Mouse (Mus musculus): ENCODE results near the gene Srpr.

Gene Srpr

DNA sequence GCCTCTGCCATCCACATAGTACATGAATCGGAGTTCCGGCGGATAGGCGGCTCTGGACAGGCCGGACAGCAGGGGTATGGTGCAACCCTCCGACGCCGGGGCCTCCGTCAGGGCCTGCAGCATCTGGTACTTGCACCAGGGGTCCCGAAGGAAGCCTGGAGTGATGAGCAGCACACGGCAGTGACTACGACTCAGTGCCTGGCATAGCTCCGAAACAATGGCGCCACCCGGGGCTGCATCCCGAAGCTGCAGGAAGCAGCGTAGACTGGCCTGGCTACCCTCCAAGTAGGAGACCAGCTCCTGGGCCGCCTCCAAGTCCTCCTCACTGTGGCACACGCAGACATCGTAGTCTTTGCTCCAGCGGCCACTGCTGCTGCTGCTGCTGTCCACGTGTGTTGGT lies 11.3 kb upstream of the Srpr start:
- DNase-seq (ENCODE audit: low read depth): no peak

DNA sequence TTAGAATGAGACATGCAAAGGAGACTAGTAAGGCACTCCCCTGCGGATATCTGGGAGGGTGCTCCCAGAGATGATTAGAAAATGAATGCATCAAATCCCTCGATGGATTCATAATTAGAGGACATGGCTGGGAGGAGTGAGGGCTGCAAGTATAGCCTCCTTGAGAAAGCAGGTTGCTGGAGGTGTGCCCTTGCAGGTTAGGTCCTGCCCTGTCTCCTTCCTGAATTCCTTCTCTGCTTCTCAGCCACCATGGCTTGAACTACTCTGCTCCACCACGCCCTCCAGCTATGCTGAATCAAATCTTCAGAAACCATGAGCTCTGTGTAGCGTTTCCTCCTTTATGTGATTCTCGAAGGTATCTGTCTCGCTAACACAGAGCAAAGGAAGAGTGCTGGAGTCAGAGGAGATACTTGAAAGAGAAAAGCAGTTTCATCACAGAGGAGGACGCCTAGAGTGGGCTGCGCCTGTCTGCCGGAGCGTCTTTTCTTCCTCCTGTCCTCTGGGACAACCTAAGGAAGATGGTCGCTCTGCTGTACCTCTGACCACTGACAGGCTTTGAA lies 6.9 kb upstream of the Srpr start:
- no peak for DNase-seq (ENCODE audit: low read depth)

DNA sequence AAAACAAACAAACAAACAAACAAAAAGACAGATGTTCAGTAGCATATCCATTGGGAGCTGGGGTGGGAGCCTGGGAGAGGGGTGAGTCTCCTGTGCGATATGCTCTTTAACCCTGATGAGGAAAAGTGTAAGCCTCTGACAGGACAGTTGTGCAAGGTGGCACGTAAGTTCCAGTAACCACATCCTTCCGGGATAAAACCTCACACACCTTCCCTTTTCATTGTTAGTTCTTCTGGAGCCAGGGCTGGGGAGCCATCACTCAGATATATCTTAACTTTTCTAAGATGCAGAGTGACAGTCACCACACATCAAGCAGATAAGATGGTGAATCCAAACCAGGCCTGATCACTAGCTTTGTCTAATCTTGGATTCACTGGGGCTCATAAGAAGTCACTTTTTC lies 5.9 kb upstream of the Srpr start:
- DNase-seq (ENCODE audit: low read depth): peak; percentile 44

DNA sequence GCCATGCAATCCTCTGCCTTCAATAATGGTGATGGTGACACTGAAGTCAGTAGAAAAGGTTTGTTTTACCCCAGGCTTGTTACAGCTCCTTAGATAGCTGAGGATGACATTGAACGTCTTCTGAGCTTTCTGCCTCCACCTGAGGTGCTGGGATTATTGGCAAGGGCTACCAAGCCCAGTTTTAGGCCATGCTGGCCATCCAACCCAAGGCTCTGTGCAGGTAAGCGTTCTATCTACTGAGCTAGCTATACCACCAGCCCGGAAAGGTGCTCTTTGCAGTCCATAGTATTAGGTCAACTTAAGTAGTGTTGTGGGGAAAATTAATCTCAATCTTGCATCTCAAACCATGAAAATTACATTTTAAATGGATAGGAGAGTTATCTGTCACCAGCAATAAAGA lies 2.4 kb upstream of the Srpr start:
- DNase-seq (ENCODE audit: low read depth): no peak

DNA sequence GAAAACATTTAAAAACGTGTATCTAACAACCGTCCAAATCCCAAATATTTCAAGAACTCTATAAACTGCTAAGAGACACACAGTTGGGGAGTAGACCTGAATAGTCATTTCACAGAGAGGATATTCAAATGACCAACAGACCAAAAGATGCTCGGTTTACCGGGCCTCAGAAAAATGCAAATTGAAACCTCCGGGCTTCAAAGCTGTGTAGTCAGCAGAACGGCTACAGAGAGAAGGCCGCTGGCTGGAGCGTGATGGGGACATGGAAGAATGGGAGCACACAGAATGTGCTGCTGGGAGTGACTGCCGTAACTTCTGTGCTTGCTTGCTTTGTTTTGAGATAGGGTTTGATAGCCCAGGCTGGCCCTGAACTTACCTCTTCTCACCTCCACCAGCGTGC lies 1.6 kb upstream of the Srpr start:
- no peak for DNase-seq (ENCODE audit: low read depth)

DNA sequence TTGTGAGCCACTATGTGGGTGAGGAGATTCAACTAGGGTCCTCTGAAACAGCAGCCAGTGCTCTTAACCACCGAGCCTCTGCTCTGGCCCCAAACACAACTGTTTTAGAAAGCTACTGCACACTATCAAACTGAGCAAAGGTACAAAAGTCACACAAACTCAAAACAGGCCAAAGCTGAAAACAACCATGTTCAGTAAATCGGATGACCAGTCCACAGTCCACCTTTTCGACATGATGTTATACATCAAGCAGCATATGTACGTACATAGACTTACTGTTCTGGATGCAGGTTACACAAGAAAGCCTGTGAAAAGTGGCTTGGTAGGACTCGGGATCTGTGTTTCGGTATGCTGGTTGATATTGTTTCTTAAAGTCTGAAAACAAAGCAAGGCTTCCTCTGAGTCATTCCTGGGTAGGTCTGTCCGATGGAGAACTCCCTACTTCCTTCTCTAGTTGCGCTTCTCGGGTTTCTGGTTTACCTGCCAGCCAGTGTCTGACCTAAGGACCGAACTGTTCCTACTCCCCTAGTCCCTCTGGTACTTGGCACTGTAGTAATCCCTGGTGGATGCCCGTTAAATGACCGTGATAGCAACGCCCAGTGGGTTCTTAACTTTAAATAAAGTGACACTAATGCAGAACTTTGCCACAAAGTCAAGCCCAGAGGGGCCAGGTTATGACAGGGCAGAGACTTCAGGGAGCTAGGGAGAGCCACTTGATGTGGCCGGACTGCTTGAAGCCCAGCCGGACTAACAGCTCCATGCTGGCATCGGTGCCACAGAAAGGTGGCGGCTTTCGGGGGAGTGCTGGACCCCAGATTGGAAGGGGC lies 817 bp upstream of the Srpr start:
- peak; percentile 58 for DNase-seq (ENCODE audit: low read depth)

DNA sequence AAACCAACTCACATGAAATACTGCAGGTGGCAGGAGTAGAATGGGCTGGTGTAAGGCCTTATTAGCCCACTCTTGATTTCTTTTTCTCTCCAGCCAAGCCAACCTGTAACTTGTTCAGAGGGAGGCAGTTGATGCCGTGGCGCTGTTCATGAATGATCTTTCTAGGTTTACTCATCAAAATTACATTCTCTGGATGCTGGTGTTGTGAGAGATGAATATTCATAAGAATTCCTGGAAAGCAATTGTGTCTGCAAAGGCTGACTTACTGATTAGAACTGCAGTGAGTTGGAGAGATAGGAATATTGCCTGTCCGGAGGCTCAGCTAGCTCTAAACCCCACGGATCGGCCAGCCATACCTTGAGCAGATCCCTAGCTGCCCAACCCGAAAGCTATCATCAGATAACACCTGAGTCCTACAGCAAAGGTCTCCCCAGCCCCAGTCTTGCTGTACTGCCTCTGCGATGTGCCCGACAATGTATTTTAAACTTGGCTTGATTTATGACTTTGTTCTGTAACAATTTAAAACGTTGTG lies 620 bp downstream of the Srpr start:
- DNase-seq (ENCODE audit: low read depth): peak; percentile 37

DNA sequence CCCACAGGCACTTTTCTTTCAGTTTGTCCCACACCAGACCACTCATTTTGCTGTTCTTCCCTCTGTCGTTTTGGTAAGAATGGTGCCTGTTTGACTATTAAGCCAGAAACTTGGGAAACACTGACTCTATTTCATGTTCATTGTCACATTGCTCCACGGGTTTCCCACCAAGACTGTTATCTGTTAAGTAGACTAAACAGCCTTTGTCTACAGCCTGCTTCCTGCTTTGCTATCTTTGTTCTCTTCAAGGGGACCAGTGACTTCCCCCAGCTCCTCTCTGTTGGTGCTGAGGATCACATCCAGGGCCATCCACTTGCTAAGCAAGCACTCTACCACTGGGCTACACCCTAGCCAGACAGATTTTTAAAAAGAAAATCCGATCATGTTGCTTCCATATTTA lies 3.6 kb downstream of the Srpr start:
- DNase-seq (ENCODE audit: low read depth): no peak

DNA sequence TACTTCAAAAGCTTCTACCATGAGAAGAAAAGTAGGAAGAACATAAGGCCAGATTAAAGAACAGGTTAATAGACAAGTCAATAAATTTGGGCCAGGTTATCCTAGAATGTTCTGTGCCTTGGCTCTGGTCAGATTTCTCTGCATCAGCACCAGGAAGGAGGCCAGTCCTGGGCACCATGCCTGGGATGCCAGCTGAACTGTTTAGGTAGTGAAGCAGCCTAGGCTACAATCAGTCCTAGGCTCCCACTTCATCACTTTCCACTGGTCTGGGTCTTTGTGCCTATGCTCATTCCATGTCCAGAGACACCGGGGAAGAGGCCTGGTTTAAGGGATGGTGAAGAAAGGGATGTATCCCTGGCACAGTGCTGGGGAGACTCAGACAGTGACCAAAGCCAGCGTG lies 4.4 kb downstream of the Srpr start:
- no peak for DNase-seq (ENCODE audit: low read depth)

DNA sequence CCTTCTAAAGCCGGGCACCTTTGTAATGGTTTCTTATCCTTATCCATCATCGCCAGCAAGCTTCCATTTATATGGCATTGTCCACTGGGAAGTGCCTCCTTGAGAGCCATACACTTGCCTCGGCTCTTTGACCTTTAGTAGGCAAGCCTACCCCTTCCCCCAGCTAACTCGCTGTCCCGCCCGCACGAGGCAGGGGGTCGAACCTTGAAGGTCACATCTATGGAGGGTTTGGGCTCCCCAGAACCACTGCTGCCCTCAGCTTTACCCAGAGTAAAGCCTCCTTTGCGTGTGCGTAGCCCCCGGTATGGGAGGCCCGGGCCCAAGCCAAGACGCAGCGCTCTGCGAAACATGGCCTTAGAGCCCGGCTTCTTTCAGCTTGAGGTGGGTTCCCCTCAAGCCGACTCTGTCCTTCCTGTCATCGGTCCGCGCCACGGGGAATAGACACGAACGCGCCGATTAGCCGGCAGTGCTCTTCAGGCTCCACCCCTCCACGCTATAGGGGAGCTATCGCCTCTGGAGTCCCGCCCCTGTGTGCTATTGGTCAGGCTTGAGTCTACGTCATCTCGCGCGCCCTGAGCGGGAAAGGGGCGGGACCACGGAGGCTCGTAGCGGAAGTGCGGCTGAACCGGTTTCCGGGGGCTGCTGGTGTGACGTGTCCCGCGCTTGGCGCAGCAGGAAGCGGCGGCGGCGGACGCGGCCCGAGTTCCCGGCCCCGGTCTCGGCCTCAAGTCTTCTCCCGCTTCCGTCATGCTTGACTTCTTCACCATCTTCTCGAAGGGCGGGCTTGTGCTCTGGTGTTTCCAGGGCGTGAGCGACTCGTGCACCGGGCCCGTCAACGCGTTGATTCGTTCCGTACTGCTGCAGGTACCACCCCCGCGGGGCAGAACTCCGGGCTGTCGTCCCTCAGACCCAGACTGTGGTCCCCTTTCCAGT lies 10.8 kb downstream of the Srpr start, which contains the start of gene Foxred1:
TSS of gene Foxred1 (minus strand) at position 514 of the 933 bp plus-strand sequence.
- DNase-seq (ENCODE audit: low read depth): peak; percentile 99

DNA sequence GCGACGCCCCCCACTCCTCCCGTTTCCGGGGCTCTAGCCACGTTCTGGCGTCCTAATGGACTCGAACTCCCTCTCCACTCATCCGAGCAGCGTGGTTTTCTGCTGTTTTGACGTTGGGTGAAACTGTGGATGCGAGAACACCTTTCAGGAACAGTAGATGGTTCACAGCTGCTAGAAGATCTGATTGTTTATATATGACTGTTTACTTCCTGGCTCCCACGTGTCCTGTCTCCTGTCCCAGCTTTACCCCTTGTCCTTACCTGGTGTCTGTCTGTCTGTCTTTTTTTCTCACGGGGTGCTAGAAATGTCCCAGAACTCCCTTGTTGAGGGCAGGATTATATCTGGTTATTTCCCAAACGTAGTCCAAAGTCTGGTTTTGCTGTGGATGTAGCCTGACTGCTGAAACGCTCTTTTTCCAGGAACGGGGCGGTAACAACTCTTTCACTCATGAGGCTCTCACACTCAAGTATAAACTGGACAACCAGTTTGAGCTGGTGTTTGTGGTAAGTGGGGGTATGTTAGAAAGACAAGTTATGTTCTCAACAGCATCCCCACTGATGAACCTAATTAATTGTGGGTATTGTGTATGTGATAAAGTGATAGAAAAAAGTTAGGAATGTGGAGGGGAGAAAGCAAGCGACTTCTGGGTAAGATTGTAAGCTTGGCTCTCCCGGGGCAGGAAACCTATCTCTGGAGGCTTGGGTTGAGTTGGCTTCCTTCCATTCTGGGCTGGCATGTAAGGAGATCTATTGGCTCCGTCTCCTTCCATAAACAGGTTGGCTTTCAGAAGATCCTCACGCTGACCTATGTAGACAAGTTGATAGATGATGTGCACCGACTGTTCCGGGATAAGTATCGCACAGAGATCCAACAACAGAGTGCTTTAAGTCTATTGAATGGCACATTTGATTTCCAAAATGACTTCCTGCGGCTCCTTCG lies 11.9 kb downstream of the Srpr start:
- DNase-seq (ENCODE audit: low read depth): no peak

DNA sequence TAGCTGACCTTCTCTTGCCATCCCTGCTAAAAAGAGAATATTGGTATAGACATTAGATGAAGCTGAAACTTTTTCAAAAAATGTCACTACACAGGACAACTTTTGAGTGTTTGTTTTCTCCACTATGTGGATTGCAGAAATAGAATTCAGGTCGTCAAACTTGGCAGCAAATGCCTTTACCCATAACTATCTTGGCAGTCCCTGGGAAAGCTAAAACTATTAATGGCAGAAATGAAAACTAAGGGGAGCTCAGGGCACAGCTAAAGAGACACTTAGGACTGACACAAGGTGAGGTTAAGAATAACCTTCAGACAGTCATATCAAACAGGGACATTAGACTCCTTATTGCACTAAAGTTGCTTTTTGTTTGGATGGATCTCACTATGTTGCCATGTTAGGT lies 18.0 kb downstream of the Srpr start:
- DNase-seq (ENCODE audit: low read depth): no peak

DNA sequence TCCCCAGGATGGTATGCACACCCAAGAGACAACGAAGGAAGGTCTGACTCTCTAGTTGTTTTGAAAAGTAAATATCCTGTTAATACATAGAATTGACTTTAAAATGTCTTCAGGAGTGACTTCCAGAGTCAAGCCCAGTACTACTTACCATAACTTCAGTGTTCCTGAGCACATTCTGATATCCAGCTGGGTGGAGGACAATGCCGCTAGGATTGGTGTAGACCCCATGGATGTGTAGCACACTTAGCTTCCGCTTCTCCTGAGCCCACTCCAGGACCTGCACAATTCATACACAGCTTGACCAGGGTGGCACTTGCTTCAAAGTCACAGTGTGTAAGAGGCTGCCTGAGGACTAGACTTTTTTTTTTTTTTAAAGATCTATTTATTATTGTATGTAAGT lies 23.5 kb downstream of the Srpr start:
- DNase-seq (ENCODE audit: low read depth): no peak

DNA sequence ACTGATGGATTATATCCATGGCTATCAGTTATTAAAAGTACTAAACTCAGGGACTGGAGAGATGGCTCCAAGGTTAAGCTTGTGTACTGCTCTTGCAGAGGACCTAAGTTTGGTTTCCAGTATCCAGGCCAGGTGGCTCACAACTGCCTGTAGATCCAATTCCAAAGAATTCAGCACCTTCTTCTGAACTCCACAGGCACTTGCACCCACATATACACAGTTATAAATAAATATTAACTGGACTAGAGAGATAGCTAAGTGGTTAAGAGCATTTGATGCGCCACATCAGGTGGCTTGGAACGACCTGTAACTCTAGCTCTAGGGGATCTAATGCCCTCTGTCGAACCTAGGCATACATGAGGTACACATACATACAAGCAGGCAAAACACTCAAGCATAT lies 28.7 kb downstream of the Srpr start:
- no peak for DNase-seq (ENCODE audit: low read depth)

DNA sequence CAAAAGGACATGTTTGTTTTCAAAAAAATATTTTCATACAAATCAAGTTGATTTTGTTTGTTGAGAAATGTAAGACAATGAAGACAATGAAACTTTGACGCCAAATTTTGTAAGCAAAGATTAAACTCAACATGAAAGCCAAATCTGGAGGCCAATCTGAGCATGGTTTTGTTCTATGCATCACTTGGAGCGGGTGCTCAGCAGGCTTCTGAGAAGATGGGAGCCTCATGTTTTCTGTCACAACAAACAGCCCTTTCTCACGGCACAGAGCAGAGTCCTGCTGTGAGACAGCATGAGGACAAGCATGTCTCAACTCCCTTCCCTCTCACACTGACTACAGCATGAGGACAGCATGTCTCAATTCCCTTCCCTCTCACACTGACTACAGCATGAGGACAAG lies 36.0 kb downstream of the Srpr start:
- DNase-seq (ENCODE audit: low read depth): no peak

DNA sequence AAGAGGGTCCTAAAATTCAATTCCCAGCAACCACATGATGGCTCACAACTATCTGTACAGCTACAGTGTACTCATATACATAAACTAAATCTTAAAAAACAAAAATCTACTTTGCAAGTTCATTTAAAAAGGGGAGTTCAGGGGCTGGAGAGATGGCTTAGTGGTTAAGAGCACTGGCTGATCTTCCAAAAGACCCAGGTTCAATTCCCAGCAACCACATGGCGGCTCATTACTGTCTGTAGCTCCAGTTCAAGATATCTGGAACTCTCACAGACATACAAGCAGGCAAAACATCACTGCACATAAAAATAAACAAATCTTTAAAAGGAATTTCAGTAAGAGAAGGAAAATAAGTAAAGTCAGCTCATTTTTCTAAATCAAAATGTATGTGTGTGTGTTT lies 38.4 kb downstream of the Srpr start:
- no peak for DNase-seq (ENCODE audit: low read depth)

DNA sequence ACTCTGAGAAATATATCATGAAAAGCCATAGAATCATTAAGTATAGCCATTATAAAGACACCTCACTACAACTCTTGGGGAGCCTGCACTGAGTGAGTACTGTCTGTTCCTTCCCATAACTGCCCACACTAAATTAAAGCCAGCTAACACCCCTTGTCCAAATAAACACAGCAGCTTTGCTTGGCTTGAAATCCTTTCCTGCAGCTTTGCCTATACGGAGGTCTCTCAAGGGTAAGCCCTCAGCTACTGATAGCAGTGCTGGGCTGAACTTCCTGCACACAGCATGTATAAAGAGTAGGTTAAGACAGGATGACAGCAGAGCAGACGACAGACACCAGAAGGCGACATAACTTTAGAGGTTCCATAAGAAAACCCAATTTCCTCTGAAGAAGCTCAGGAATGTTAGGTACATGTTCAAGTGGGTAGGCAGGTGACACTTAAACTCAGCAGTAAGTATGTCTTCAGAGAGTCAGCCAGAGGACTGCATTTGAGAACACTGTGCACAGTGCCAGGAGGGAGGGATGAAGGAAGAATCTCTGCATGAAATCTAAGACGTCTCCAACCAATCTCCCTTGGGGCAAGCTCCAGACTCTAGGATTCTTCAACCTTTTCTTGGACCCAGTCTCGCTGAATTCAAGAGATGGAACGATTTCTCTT lies 39.1 kb downstream of the Srpr start:
- no peak for DNase-seq (ENCODE audit: low read depth)

DNA sequence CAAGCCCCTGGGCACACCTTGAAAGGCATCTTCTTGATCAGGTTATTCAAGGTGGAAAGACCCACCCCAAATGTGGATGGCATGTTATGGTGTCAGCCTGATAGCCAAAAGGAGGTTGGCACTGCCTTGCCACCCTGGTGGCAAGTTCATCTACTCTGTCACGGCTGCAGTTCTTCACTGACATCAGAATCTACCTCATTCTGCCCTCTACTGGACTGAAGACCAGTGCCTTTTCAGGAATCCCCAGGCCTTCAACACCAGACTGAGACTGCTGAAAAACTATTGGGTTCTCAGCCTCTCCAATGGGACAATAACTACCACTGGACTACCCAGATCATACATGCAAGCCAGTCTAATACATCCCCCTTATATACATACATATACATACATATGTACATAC lies 39.8 kb downstream of the Srpr start:
- peak; percentile 50 for DNase-seq (ENCODE audit: low read depth)

DNA sequence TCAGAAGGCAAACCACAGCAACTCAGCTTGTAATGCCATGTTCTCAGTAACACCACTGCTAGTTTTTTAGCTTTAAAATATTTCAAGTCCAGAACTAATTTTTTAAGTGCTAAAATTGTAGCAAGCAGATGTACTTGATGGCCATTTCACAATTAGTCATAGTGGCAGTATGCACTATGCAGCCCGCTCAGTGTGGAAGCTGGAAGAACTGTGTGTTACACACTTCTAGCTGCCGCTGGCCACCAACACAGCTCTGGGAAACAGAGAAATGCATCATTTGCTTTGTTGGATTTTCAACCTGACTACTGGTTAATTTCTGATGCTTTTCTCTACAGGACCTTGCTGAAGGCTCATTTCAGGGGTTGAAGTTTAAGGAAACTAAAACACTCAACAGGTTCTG lies 47.4 kb downstream of the Srpr start:
- no peak for DNase-seq (ENCODE audit: low read depth)

DNA sequence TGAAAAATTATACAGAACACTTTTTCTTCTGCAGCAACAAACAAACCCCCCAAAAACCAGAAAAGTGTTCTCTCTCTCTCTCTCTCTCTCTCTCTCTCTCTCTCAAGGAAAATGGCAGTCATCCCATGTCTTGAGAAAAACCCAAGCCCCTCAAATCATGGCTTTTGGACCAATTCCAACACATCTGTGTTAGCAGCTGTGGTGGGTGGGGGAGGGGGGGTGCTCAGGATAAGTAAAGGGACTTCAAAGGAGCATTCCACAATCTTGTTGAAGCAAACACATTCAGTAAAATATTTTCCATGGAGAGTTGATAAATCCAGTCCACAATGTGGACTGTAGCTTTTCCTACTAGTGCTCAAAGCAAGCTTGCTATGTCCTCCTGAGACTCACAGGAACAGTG lies 49.5 kb downstream of the Srpr start:
- no peak for DNase-seq (ENCODE audit: low read depth)

DNA sequence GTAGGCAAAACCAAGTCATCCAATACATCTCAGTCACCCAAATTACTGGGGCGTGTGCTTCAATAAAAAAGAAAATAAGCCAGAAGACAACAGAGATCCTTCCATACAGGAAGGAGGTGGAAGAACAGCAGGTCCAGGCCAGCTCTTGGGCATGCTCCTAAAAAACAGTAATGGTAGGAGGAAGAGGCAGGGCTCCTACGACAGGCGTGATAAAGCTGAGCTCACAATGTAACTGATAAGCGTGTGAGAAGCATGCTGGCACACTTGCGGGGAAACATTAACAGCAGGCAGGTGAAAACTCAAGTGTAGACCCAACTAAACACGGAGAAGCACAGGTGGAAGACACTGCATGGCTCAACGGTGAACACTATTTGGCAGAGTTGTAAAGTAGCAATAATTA lies 57.4 kb downstream of the Srpr start:
- DNase-seq (ENCODE audit: low read depth): no peak

Measured in 416B (cell line).